Mouse (Mus musculus): ENCODE data around the gene Gla. TPM values are rescaled to one million over a fixed set of nuclear protein-coding genes. Genes with fewer than 3 reads are reported as not detected.
"Not testable (repeated sequence)": the region's sequence is repeated elsewhere in the genome, so short reads cannot be mapped to it uniquely, and the experiment has no call there.

The Gla gene
- polyA plus RNA-seq, 1 experiment: 2.7 TPM

DNA sequence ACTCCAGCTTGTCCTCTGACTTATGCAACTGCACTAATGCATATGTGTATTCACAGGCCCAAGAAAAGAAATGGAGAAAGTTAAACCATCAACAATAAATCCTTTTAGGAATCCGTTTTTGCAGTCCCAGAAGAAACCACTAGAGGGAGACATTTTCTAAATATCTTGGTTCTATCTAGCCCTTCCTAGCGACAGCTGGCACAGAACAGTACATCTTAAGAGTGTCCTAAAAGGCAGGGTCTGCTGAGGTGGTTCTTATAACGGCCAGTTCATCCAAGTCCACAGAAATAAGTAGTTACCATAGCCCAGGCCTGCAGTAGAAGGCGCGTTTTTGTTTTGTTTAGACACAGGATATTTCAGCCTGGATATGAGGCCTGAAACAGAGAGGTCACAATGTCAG, 50.0 kb downstream of the Gla start:
- TF ChIP-seq CTCF (conservative IDR thresholded peaks at IDR 0.05; ENCODE audit: insufficient read depth, insufficient read length, low read depth, low read length): no peak
- TF ChIP-seq POLR2A (IDR thresholded peaks at IDR 0.05; ENCODE audit: low read depth, low read length): no peak
- WGBS: 8% methylated on average over 5 of the region's 5 CpGs

DNA sequence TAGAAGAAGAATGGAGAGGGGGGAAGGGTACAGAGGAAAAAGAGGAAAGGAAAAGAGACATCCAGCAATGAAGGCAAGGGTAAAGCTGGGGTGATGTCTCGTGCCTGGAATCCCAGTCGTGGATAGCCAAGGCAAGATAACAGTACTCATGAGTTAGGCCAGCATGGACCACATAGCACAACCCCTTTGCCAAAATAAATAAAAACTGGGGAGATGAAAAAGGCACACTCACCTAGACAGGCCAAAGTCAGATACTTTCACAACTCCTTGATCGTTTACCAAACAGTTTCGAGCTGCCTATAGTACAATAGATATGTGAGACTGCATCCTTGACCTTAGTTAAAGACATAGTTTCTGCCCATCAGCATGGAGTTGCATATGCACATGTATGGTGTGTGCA, 53.6 kb downstream of the Gla start:
- 86% methylated on average over 4 of the region's 4 CpGs for WGBS
- Histone ChIP-seq H3K4me3 (ENCODE audit: insufficient read depth, low read depth, low read length) (no peak overlapping the region), H3K36me3 (ENCODE audit: control insufficient read depth, insufficient read depth, low read length) (no peaks in the 10 kb centered on the region), H3K27me3 (replicated peaks; ENCODE audit: control insufficient read depth, insufficient read depth, low read length) (no peaks in the 10 kb centered on the region), H3K4me1 (ENCODE audit: control insufficient read depth, insufficient read depth, low read length) (no peaks in the 10 kb centered on the region), H3K27ac (ENCODE audit: insufficient read depth, low read depth, low read length) (no peak overlapping the region)
- no peak for TF ChIP-seq POLR2A (IDR thresholded peaks at IDR 0.05; ENCODE audit: low read depth, low read length)
- no peak for TF ChIP-seq CTCF (conservative IDR thresholded peaks at IDR 0.05; ENCODE audit: insufficient read depth, insufficient read length, low read depth, low read length)
- DNase-seq: no peak

More for the DNA sequence above, 50.0 kb downstream of the Gla start:
- no peaks in the 10 kb centered on the region for H3K27me3 ChIP-seq (replicated peaks; ENCODE audit: control insufficient read depth, insufficient read depth, low read length)
- H3K4me1 ChIP-seq (ENCODE audit: control insufficient read depth, insufficient read depth, low read length): no peaks in the 10 kb centered on the region
- DNase-seq: peak; percentile 44
- H3K27ac ChIP-seq (ENCODE audit: insufficient read depth, low read depth, low read length): no peak overlapping the region
- no peaks in the 10 kb centered on the region for H3K36me3 ChIP-seq (ENCODE audit: control insufficient read depth, insufficient read depth, low read length)
- no peak overlapping the region for H3K4me3 ChIP-seq (ENCODE audit: insufficient read depth, low read depth, low read length)

DNA sequence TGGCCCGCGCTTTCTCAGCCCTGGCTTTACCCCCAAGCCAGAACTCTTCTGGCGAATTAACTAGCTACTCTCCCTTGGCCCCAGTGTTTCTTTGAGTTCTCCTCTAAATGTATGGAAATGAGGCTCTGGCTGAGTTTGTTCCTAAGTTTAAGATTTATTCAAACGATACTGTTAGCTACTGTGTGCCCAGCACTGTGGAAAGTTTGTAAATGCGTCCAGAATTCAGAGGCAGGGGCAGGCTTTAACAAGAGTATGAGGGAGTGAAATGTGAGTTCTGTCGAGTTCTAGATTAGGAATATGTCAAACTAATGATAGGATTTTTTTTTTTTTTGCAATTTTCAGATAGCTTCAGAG, 59.0 kb downstream of the Gla start:
- no peak overlapping the region; the same call in 1 of the 2 replicates for H3K27ac ChIP-seq (ENCODE audit: insufficient read depth, low read depth, low read length)
- H3K36me3 ChIP-seq (ENCODE audit: control insufficient read depth, insufficient read depth, low read length): no peaks in the 10 kb centered on the region
- H3K4me1 ChIP-seq (ENCODE audit: control insufficient read depth, insufficient read depth, low read length): no peaks in the 10 kb centered on the region
- DNase-seq: no peak
- WGBS: 1% methylated on average over 6 of the region's 6 CpGs
- H3K4me3 ChIP-seq (ENCODE audit: insufficient read depth, low read depth, low read length): peak overlapping the region; percentile 98; the same call in 1 of the 2 replicates
- no peak for TF ChIP-seq POLR2A (IDR thresholded peaks at IDR 0.05; ENCODE audit: low read depth, low read length)
- TF ChIP-seq CTCF (conservative IDR thresholded peaks at IDR 0.05; ENCODE audit: insufficient read depth, insufficient read length, low read depth, low read length): no peak
- no peaks in the 10 kb centered on the region for H3K27me3 ChIP-seq (replicated peaks; ENCODE audit: control insufficient read depth, insufficient read depth, low read length)

DNA sequence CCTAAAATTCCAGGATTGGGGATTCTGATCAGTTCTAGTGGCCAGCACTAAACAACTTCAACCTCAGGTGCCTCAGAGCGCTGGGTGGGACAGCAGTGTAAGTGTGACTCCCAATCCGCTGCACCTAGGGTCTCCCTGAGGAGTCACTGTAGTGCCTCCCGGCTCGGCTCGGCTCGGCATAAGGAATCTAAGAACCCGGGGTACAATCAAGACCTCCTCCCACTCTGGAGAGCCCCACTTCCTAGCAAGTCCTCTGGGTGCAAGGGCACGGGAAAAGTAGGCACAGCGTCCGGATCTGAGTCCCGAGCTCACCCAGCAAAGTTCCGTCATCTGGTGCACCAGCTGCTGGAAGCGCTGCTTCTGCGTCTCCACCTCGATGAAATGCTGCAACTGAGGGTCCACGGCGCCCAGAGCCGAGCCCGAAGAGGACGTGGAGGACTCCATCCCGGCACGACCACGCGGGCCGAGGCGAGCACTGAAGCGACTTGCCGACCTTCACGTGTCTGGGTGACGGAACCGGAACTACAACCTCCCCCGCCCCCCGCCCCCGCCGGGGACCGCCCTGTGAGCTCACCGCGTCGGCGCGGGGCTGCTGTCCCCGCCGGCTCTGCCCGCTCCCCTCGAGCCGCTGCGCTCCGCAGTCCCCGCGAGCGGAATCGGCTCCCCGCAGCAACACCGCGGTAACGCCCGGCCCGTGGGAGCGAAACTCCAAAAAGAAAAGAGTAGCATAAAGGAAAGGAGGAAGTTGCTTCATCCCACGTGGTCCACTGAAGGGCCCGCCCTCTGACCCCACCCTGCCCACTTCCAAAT, 59.6 kb downstream of the Gla start, which contains the start of gene Timm8a1:
Gene Timm8a1, minus strand, starts transcription at position 721 of the 810 bp plus-strand sequence.
- Histone ChIP-seq H3K27me3 (replicated peaks; ENCODE audit: control insufficient read depth, insufficient read depth, low read length) (no peaks in the 10 kb centered on the region), H3K4me1 (ENCODE audit: control insufficient read depth, insufficient read depth, low read length) (no peaks in the 10 kb centered on the region), H3K27ac (ENCODE audit: insufficient read depth, low read depth, low read length) (peak within 1 kb of the TSS; percentile 97), H3K4me3 (ENCODE audit: insufficient read depth, low read depth, low read length) (peak within 1 kb of the TSS; percentile 98), H3K36me3 (ENCODE audit: control insufficient read depth, insufficient read depth, low read length) (no peaks in the 10 kb centered on the region)
- DNase-seq: peak; percentile 68
- under 1% methylated on average over 40 of the region's 61 CpGs for WGBS
- TF ChIP-seq CTCF (conservative IDR thresholded peaks at IDR 0.05; ENCODE audit: insufficient read depth, insufficient read length, low read depth, low read length): no peak
- TF ChIP-seq POLR2A (IDR thresholded peaks at IDR 0.05; ENCODE audit: low read depth, low read length): no peak

DNA sequence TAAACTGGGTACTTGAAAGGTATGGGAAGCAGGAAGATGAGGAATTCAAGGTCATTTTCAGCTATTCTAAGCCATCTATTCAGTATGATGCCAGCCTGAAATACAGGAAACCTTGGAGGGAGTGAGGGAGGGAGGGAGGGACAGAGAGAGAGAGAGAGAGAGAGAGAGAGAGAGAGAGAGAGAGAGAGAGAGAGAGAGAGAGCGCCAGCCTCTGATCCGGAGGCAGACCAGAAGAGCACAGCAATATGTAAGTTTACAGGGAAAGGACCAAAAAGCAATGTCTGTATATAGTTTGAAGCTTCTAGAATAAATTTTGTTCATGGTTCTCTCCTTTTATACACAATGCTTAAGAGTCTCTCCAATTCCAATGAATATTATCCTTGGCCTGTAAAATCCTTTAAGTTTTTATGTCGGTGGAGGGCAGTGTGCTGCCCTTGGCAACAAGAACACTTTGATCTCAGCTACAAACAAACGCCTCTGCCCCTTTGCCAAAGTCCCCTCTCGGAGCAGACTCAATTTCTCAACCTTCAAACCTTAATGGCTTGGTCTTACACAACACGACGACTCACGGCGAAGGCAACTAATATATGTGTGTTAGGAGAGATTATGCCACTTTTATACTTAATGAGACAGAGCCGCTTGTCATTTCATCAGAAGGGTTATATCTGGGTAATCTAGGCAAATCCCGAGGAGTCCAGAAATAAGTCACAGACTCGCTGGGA, 60.4 kb downstream of the Gla start:
- Histone ChIP-seq H3K4me1 (ENCODE audit: control insufficient read depth, insufficient read depth, low read length) (no peaks in the 10 kb centered on the region), H3K36me3 (ENCODE audit: control insufficient read depth, insufficient read depth, low read length) (no peaks in the 10 kb centered on the region), H3K4me3 (ENCODE audit: insufficient read depth, low read depth, low read length) (peak overlapping the region; percentile 98), H3K27me3 (replicated peaks; ENCODE audit: control insufficient read depth, insufficient read depth, low read length) (no peaks in the 10 kb centered on the region), H3K27ac (ENCODE audit: insufficient read depth, low read depth, low read length) (peak overlapping the region; percentile 71)
- TF ChIP-seq POLR2A (IDR thresholded peaks at IDR 0.05; ENCODE audit: low read depth, low read length): no peak
- no peak for TF ChIP-seq CTCF (conservative IDR thresholded peaks at IDR 0.05; ENCODE audit: insufficient read depth, insufficient read length, low read depth, low read length)
- WGBS: 4% methylated on average over 12 of the region's 12 CpGs
- peak; percentile 43 for DNase-seq

DNA sequence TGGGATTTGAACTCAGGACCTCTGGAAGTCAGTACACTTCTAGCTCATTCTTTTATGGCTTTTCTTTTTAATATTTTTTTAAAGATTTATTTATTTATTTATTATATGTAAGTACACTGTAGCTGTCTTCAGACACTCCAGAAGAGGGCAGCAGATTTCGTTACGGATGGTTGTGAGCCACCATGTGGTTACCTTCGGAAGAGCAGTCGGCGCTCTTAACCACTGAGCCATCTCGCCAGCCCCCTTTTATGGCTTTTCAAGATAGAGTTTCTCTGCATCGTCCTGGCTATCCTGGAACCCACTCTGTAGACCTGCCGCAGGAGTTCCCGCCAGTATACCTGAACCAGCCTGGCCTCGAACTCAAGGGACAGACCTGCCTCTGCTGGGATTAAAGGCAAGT, 61.1 kb downstream of the Gla start:
- H3K36me3 ChIP-seq (ENCODE audit: control insufficient read depth, insufficient read depth, low read length); H3K4me3 ChIP-seq (ENCODE audit: insufficient read depth, low read depth, low read length); H3K27ac ChIP-seq (ENCODE audit: insufficient read depth, low read depth, low read length); DNase-seq; H3K27me3 ChIP-seq (replicated peaks; ENCODE audit: control insufficient read depth, insufficient read depth, low read length); H3K4me1 ChIP-seq (ENCODE audit: control insufficient read depth, insufficient read depth, low read length): not testable (repeated sequence)
- WGBS: 89% methylated on average over 10 of the region's 10 CpGs

Other genes starting within 250 kb of the Gla start
- 0.09 and 0.19 TPM in 2 replicates for gene Drp2, start 196.6 kb downstream of the Gla start, polyA plus RNA-seq (2012; rRNA removed)
- gene Taf7l, start 124.6 kb downstream of the Gla start, polyA plus RNA-seq (2012; rRNA removed): 0.05 TPM in 1 of 2 replicates, not detected in the other
- gene Timm8a1, start 59.3 kb downstream of the Gla start, polyA plus RNA-seq (2012; rRNA removed): 2.5 and 4.9 TPM in 2 replicates
- 0.29 and 0.70 TPM in 2 replicates for gene Btk, start 17.6 kb downstream of the Gla start, polyA plus RNA-seq (2012; rRNA removed)
- gene Rpl36a, start 15.5 kb downstream of the Gla start, polyA plus RNA-seq (2012; rRNA removed): 142 and 219 TPM in 2 replicates
- gene Hnrnph2, start 54 bp upstream of the Gla start, polyA plus RNA-seq (2012; rRNA removed): 11.8 and 20.5 TPM in 2 replicates
- 0.71 and 1.1 TPM in 2 replicates for gene Armcx4, start 85.4 kb upstream of the Gla start, polyA plus RNA-seq (2012; rRNA removed)
- gene Armcx1, start 116.8 kb upstream of the Gla start, polyA plus RNA-seq (2012; rRNA removed): 2.5 and 3.8 TPM in 2 replicates
- 1.3 and 1.5 TPM in 2 replicates for gene Armcx6, start 150.3 kb upstream of the Gla start, polyA plus RNA-seq (2012; rRNA removed)
- 4.0 and 5.7 TPM in 2 replicates for gene Armcx3, start 155.5 kb upstream of the Gla start, polyA plus RNA-seq (2012; rRNA removed)
- 8.7 and 9.0 TPM in 2 replicates for gene Armcx2, start 208.1 kb upstream of the Gla start, polyA plus RNA-seq (2012; rRNA removed)